Mouse (Mus musculus) liver, adult 2 months (tissue): Measurements from ENCODE around the gene Tti1.

Source experiments
- CTCF ChIP-seq: fragments of 200-500 bp; IDR thresholded peaks from 2 replicates; pipeline ENCODE4 v1.5.1; 2011; ENCODE audit warnings: low read depth, low read length, control low read depth
- POLR2A ChIP-seq: fragments of 200-500 bp; IDR thresholded peaks from 2 replicates; pipeline ENCODE4 v1.6.1; 2011; ENCODE audit warnings: low read length, control low read depth; ENCODE audit not compliant: insufficient read depth; ENCODE audit errors: extremely low read depth

- TF ChIP-seq CTCF (no peak), POLR2A (no peak)
These were observed 18.0 kb upstream of the Tti1 start for GRCm38 (mm10) chr2:158046186-158046585.
